Mouse (Mus musculus) retina, postnatal 7 days (tissue): ENCODE measurements at regions not wholly inside any gene's neighbourhood (a gene's known extent, or its start where the extent isn't known, plus 50 kb on each side); places are given as distances from the start of the nearest gene placed in this dataset.

Experiments
- DNase-seq: peaks from one replicate; pipeline ENCODE4 v3.0.0-alpha.2; 2012; ENCODE audit warnings: low read depth, low spot score

DNA sequence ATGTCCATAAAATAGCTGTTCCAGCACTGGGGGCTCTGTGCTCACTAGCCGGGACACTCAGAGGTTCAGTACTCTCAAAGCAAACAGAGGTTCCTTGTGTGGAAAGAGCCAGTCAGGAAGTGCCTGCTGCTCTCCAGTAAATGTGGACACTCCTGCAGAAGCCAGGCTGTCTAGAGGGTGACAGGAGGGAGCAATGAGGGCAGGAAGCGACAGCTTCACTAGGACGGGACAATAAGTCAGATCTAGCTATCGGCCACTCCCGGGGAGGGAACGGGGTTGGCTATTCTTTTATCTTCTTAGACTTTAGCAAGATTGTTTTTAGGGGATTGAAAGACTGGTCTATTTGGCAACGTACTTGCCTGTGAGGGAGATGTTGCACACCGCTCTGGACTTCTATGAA lies 154.7 kb upstream of the Klf3 start:
- no peak for DNase-seq

DNA sequence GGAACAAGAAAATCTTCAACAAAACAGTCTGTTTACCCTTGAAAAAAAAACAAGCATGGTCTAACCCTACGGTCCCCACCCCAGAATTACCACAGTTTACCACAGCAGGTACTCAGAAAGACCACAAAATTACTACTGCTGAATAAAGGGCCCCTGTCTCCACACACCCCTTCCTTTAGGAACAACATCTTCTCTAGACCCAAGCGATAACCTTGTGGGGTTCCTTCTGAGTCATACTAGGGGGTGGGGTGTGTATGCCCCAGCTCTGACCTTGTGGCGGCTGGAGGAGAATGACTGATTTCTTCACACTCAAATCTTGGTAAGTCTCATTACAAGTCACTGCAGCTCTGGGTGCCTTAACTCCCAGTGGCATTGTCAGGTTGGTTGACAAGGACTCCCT lies 151.8 kb upstream of the Klf3 start:
- no peak for DNase-seq

DNA sequence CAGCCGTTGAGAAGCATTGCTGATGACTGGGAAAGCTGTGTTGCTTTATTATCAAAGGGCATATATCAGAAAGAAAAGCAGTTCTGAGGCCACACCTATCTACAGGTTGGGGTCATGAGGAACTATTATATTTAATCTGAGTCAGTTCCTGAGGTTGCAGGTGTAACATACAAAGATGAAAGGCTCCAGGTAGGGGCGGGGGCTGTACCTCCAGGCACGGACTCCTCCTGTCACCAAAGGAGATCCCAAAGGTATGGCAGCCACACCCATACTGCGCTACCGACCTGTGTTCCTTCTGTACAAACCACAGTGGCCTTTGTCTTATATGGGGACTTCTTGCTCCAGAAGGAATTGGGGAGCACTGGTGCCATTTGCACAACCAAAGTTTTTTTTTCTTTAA lies 149.4 kb upstream of the Klf3 start:
- DNase-seq = no peak

DNA sequence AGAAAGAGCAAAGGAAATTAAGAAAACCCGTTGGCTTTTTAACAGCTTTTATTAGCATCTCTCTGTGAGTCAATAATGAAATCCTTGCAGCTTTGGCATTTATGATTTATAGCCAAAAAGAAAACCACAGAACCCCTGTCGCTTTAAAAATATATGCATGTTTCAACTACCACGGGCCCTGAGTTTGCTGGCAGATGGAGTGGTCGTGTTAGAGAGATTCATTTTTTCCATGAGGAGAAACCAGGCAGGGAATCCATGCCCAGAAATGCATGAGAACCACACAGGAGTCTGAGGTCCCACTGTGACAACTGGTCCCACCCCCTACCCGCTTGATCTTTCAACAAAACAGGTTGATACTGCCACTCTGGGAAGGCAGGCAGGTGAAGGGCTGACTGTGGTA lies 147.9 kb upstream of the Klf3 start:
- DNase-seq = no peak

DNA sequence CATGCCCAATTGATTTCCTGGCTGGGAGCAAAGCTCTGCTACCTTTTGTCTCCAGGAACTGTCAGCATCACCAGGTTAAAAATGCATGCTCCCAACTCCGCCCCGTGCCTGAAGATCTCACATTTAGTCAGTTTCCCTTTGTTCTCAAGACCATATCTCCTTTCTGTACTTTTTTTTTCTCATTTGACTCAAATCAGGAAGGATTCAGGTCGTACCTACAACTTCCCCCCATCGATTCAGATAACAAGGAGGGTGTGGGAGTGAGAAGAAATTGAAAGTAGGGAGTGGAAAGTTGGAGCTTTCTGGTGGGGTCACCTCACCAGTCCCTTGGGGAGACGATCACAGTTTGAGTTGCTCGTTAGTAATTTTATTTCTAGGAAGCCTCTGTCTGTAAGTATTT lies 141.2 kb upstream of the Klf3 start:
- no peak for DNase-seq

DNA sequence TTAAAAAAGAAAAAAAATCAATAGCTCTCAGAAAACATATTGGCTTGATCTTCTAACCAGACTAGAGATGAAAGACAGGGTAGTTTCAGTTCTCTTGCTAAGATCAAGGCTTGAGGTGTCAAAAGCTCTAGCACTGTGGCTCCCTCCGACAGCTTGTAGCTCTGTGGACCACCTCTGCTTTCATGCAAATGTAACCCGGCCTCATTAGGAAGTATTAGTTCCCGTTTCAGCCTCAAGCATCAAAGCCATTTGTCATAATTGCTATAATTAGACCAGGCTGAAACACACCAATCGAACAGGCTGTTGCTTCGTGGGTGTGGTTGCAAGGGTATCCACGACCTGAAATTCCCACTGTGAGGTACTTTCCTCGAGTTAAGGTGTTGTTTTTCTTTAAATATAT lies 140.7 kb upstream of the Klf3 start:
- DNase-seq = no peak

DNA sequence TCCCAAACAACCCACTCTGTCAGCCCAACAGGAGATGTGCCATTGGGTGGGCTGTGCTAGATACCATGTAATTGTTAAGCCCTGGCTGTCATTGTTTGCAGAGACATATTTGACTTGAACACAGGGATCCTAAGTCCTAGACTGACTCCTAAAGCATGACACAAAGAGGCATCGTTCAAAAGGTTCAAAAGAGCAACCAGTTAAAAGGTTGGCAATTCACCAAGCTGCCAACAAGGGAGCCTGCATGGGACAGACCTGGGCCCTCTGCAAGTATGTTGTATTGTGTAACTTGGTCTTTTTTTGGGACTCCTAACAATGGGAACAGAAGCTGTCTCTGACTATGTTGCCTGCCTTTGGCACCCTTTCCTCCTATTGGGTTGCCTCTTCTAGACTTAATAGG lies 139.4 kb upstream of the Klf3 start:
- DNase-seq = no peak

DNA sequence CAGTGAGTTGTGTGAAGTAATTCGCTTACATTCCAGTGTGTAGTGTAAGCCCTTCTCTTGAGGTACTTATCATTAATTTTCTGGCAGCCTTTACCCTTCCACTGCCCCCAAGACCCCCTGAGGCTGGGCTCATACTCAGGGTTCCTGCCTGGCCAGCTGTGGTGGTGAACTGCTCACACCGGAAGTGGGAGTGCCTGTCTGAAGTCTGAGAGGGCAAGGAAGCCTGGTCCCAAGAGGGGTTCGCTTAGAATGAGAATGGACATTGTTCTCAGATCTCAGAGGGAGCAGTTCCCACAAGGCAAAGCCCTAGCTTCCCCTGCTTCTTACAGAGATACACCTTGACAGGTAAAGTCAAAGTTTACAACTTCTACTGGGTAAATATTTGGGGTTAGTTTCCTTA lies 138.1 kb upstream of the Klf3 start:
- DNase-seq = no peak

DNA sequence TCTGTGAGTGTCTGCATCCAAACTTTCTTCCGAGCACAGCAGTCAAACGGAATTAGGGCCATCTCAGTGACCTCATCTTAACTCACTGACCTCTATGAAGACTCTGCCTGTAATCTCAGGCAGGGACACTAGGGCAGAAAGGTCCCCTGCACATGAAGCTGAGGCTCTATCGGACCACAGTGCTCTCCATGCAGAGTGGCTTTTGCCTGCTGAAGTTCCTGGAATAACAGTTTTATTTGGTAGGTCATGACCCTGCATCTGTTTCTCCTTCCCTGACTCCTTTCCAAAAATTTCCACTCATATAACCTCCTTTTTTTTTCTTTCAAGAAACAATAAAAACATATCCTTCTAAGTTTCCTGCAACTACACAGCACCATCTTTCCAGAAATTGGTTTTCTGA lies 136.9 kb upstream of the Klf3 start:
- no peak for DNase-seq

DNA sequence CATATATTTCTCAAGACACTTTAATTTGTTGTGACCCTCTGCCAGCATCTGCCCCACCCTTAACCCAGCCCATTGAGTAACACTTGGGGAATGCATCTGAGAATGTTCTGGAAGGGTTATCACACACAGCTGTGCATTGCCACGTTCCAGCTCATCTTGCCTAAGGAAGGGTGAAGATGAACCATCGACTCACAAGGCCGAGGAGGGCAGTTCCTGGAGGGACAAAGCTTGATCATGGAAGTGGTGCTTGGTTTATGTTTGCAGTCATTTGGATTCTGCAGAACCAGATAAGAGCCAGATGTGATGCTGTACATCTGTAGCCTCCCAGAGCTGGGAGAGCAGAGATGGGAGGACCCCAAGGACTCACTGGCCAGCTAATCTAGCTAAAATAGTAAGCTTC lies 136.1 kb upstream of the Klf3 start:
- no peak for DNase-seq

DNA sequence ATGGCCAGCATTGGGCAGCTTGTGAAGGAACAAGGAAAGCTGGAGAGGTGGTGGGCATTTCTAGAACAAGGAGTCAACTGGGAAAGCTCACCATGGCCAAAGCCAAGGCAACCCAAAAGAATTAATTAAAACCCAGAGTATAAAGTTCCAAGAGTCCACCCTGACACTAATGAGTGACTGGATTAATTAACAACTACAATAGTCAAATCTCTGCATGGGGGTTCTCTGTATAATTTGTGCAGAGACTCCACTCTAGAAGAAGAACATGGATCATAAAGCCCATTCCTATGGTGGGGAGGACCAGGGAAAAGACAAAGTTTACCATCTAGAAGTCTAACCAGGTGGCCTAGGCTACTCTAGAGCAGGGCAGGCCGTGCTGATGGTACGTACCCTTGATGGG lies 129.3 kb upstream of the Klf3 start:
- no peak for DNase-seq

DNA sequence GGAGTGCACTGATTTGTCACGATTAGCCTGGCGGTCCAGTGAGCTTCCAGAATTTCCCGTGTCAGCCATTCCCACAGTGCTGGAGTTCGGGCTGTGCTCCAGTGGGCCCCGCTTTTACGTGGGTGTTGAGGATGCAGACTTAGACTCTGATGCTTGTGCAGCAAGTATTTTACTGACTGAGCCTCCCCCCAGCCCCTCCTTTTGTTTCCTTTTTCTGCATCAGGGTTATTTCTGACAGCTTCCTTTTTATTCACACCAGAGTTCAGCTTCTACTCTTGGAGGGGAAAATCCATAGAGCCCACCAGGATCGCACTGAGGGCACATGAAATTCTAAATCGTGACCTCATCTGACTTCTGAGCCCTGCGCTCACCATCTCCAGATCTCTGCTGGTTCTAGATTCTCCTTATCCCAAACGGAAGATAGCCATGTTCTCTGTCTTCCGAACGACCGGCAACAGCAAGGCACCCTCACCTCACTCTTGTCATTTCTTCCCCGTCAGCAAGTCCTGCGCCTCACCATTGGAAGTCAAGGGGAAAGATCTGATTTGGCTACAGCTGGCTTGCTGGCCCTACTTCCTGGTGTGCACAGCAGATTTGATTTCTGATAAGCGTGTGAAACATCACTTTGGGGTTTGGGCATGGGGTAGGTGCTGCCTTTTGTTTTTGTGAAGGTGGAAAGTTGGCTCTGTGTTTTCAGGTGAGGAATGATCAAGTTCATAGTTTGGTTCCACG lies 126.8 kb upstream of the Klf3 start:
- DNase-seq = no peak

DNA sequence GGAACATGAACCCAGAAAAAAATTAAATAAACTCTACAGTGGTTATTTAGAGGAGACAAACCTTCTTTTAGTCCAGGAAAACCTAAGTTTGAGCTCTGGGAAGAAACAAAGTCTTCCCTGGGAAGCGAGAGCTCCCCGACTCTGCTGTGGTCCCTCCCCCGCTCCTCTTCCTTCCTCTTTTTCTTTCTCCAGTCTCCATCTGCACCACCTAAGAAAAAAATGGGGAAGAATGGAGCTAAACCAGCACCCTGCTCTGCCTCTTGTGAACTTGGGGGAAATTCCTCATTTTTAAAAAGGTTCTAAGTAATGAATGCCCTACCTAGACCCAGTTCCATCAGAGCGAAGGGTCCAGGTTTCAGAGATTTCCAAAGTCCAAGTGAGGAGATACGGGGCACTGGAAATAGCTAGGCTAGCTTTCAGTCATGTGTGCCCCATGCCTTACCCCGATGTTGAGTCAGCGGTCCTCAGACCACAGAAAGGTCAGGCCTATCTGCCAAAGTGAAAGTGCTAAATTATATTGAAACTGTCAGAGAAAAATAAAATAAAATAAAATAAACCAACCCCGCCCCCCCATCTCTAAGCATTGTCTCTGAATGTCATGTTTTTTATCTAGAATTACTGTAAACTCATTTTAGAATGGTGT lies 126.1 kb upstream of the Klf3 start:
- DNase-seq = no peak

DNA sequence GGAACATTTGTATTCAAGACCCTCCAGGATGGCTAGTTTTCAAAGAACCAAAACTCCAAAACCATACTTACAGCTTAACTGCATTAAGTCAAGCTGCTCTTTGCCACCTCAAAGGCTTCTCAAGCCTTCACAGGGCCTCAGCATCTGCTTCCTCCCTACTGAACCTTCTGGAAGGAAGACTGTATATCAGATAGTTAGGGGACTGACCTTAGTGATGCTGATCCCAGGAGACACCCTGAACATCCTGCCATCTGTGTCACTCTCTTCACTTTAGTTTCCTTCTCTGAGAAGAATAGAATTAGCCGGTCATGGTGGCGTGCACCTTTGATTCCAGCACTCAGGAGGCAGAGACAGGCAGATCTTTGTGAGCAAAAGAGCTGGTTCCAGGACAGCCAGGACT lies 124.5 kb upstream of the Klf3 start:
- DNase-seq = no peak

DNA sequence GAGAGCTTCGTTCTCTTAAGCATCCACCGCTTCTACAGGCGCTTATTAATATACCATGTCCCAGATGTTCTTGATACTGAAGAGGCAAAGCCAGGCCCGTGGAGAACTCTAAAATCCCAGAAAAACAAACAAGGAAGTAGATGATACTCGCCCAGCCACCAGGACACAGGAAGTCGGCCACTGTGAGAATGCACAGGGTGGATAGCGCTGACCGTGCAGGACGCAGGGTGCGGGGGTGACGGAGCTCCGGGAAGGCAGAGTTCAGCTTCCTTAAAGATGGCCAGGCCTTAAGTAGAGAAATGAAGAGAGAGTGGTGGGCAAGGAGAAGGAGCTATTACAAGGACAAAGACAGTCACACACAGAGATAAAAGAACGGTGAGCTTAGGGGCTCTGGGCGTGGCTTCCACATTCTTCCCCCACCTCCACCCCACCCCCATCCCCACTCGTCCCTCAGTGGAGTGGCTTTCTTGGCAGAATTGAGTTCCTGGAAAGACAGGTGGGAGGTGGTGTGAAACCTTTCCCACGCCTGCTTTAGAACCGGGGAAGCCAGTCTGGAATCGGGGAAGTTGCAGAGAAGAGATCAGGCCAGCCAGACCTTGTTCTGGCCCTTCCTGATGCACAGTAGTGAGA lies 123.1 kb upstream of the Klf3 start:
- no peak for DNase-seq

DNA sequence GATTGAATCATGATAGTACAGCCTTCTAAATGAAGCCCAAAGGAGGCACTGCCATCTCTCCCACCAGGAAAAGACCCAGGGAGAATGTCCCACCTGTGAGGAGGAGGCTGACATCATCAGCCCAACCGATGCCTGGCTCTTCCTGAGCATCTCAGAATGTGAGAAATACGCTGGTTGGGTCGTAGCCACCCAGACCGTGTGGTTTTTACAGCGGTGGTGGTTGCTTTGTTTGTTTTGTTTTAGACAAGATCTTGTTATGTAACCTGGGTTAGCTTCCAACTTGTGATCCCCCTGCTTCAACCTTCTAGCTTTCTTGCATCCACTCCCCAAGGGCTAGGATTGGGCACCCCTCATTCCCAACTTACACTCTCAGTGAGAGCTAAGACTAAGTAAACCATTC lies 122.0 kb upstream of the Klf3 start:
- DNase-seq = no peak

DNA sequence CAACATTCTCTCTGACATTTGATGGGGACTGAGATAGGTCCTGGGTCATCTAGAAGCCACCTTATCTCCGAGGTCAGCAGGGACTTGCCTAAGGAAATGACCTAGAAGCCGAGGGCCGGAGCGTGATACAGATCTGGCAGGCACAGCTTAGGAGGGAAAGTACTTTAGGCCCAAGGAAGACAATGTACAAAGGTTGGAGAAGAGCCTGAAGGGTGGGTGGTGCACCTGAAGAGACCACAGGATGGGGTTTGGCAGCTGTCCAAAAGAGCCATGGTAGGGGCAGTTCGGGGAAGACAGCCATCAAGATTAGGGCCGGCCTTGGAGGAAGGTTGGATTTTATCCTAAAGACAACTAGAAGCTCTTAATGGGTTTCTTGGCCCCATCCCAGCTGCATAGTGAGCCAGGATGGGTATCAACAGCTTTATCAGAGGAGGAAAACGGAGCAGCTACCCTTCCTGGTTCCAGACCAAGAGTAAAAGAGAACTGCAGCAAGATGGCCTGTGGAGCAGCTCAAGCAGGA lies 120.8 kb upstream of the Klf3 start:
- DNase-seq = no peak

DNA sequence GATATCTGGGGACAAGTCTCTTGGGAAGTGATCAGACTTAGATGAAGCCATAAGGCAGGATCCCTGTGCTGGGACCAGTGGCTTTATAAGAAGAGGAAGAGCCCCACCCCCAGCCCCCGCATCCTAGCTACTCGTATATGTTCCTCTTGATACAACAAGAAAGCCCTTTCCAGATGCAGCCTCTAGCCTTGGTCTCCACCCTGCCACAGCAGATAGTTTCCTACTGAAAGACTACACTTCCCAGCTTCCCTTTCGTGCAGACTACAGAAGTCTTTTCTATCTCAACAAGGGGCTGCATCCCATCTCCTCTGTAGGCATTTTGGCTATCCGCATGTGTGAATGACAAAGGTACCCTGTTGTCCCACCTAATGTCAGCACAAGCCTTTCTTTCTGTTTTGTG lies 119.8 kb upstream of the Klf3 start:
- no peak for DNase-seq

DNA sequence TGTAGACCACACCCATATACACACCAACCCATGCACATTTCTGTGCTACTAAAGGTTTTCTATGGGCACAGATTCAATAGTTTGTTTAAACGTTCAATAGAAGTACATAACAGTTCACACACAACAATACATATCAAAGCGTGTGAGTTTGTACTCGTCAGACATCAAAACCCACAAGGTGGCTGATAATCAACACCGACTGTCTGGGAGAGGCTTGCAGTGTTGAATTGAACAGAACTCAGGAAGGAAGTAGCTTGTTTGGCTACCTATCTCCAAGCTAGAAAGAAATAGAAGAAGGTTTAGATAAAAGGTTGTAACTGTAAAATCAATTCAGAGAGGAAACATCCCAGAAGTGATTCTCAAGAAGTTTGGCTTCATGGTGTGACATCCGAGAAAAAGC lies 118.9 kb upstream of the Klf3 start:
- DNase-seq = no peak

DNA sequence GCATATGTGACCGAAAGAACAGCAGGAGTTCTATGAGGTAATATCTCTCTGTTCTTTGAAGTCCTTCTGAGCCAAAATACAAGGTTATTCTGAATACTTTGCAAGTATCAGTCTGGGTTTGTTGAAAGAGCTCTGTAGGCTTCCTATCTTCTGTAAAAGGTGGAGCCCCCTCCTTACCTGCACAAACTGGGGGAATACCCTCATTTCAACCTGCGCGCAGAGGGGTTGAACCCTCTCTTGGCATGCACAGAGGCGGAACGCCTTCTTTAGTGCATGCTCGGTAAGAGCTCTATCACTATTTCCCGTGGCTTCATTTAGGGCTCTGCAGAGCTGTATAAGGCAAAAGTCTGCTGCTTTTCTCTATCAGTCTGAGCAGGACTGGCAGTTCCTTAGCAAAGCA lies 113.0 kb upstream of the Klf3 start:
- no peak for DNase-seq

DNA sequence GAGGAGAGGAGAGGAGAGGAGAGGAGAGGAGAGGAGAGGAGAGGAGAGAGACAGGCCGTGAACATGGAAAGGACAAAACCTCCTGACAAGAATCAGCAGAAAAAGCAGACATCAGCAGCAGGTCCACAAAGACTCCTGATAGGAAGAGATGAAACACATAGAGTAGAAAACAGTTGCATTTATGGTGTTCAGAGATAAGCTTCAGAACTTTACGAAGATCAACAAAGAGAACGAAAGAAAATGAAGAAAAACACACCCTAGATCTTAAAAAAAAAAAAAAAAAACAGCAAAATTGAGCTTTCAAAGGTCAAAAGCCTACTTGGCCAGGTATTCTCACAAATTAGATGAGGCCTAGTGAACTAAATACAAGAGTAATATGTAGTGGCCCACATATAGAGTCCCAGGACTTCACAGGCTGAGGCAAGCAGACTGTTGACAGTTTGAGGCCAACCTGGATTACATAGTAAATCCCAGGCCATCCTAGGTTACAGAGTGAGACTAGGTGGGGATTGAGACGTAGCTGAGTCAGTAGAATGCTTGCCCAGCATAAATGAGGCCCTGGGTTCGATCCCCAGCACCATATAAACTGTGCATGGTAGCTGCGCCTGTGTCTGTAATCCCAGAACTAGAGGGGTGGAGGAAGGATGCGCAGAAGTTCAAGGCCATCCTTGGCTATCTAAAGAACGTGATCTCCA lies 111.6 kb upstream of the Klf3 start:
- DNase-seq = no peak

DNA sequence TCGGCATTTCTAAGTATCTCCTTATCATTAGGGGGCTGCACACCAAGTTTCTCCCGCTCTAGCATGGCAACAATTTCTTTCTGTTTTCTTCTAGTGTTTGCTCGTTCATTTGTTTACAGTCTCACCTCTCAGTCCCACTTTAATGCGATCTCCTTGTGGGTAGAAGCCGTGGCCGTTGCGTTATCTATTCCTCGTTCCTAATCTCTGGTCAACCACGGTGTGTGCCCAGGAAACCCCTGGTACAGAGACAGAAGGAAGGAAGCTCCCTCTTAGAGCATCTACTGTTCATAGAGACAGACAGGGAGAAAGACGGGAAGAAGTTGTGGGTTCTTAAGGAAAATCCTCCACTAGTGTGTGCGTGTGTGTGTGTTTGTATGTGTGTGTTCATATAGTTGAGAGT lies 110.9 kb upstream of the Klf3 start:
- DNase-seq = no peak

DNA sequence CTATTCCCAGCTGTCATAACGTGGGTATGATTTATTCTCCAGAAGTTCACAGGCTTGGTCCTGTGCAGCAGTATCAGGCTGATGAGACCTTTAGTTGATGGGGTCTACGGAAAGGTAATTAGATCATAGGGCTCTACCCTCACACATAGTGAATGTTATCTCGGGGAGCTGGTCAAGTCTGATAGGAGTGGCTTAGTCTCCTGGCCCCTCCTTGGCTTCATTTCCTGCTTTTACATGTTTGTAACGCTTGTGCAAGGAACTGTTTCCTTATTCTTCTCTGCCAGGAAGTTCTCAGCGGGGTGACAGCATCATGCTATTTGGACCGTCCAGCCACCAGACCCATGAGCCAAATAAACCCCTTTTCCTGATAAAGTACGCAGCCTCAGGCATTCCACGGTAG lies 109.6 kb upstream of the Klf3 start:
- no peak for DNase-seq
